Mouse (Mus musculus) hindbrain, embryonic 11.5 days (tissue): ENCODE measurements around the gene St7. TPM values are rescaled to one million over a fixed set of nuclear protein-coding genes. Genes with fewer than 3 reads are reported as not detected.
A peak's percentile ranks its signal among the peaks of the same experiment; 100 is the strongest.

Source experiments
- ATAC-seq: fragments of 200-750 bp; cut with Nextera tagmentation; 2 replicates; pipeline ENCODE4 v1.8.0; 2017; ENCODE audit warnings: mild to moderate bottlenecking, moderate TSS enrichment, moderate library complexity; ENCODE audit not compliant: low FRiP score
- DNase-seq: peaks from one replicate; pipeline ENCODE4 v3.0.0-alpha.2; 2015; ENCODE audit warnings: low spot score
- H3K27ac ChIP-seq: fragments of 300-500 bp; sonication (generic); 2 replicates; pipeline ENCODE4 v1.5.1; 2014; ENCODE audit warnings: mild to moderate bottlenecking, low read depth, low read length
- H3K27me3 ChIP-seq: fragments of 300-500 bp; sonication (generic); 2 replicates; pipeline ENCODE4 v1.6.1; 2014; ENCODE audit warnings: mild to moderate bottlenecking, low read length, moderate library complexity, mixed read lengths; ENCODE audit not compliant: control insufficient read depth, insufficient read depth
- H3K36me3 ChIP-seq: fragments of 300-500 bp; sonication (generic); 2 replicates; pipeline ENCODE4 v1.6.1; 2014; ENCODE audit warnings: mild to moderate bottlenecking, low read length, moderate library complexity, mixed read lengths; ENCODE audit not compliant: control insufficient read depth, insufficient read depth
- H3K4me1 ChIP-seq: fragments of 300-500 bp; sonication (generic); replicated peaks from 2 replicates; pipeline ENCODE4 v1.6.1; 2014; ENCODE audit warnings: low read length, mixed read lengths; ENCODE audit not compliant: control insufficient read depth, insufficient read depth
- H3K4me2 ChIP-seq: fragments of 300-500 bp; sonication (generic); replicated peaks from 2 replicates; pipeline ENCODE4 v1.6.1; 2014; ENCODE audit warnings: mild to moderate bottlenecking, low read depth, low read length
- H3K4me3 ChIP-seq: fragments of 300-500 bp; sonication (generic); 2 replicates; pipeline ENCODE4 v1.5.1; 2014; ENCODE audit warnings: low read depth, low read length
- H3K9ac ChIP-seq: fragments of 300-500 bp; sonication (generic); 2 replicates; pipeline ENCODE4 v1.6.1; 2014; ENCODE audit warnings: low read depth, low read length
- H3K9me3 ChIP-seq: fragments of 300-500 bp; sonication (generic); 2 replicates; pipeline ENCODE4 v1.6.1; 2016; ENCODE audit warnings: low read length; ENCODE audit not compliant: control insufficient read depth
- WGBS: fragments of 180-500 bp; shearing (Covaris S2); extraction: QIAGEN DNeasy Blood & Tissue Kit; methylation state at CpG from one replicate; pipeline ENCODE4 v1.1.7; 2014; 5-methylcytosine and 5-hydroxymethylcytosine counted together
- polyA plus RNA-seq: library from polyadenylated mRNA; unstranded; fragments of >200 nt; fragmentation: Nextera tagmentation; extraction: Ambion mirVana; gene quantifications from 2 replicates; pipeline ENCODE4 v1.2.1, GENCODE M21; 2014

The St7 gene
- polyA plus RNA-seq, 1 experiment from 2014 or later, result 52.1 TPM

- H3K36me3 ChIP-seq, result no peaks in the 10 kb centered on the region
- H3K4me3 ChIP-seq, result no peak overlapping the region
- 83% methylated on average over 3 of the region's 3 CpGs for WGBS
- no peaks in the 10 kb centered on the region for H3K4me1 ChIP-seq
- no peak overlapping the region for H3K9ac ChIP-seq
- H3K4me2 ChIP-seq, result no peak overlapping the region
- H3K27me3 ChIP-seq, result no peaks in the 10 kb centered on the region
- ATAC-seq, result no peak
- H3K9me3 ChIP-seq, result no peaks in the 10 kb centered on the region
- no peak for DNase-seq
- H3K27ac ChIP-seq, result no peak overlapping the region
These were observed 111.7 kb downstream of the St7 start for GRCm38 (mm10) chr6:17804468-17804867.

GRCm38 (mm10) chr6:17806569-17806968 lies 113.8 kb downstream of the St7 start:
- H3K4me3 ChIP-seq, result no peak overlapping the region
- peak; percentile 29 for DNase-seq

GRCm38 (mm10) chr6:17811063-17811462 lies 118.3 kb downstream of the St7 start:
- Histone ChIP-seq H3K27ac (no peak overlapping the region), H3K36me3 (no peaks in the 10 kb centered on the region), H3K27me3 (no peaks in the 10 kb centered on the region), H3K9me3 (no peaks in the 10 kb centered on the region), H3K4me1 (no peaks in the 10 kb centered on the region), H3K4me2 (no peak overlapping the region), H3K9ac (no peak overlapping the region), H3K4me3 (no peak overlapping the region)
- ATAC-seq, result no peak
- 91% methylated on average over 2 of the region's 2 CpGs for WGBS
- no peak for DNase-seq

More at GRCm38 (mm10) chr6:17806569-17806968, 113.8 kb downstream of the St7 start:
- peak overlapping the region; percentile 48; the same call in 1 of the 2 replicates for H3K27ac ChIP-seq
- no peaks in the 10 kb centered on the region for H3K9me3 ChIP-seq
- 16% methylated on average over 4 of the region's 4 CpGs for WGBS
- no peaks in the 10 kb centered on the region for H3K4me1 ChIP-seq
- no peaks in the 10 kb centered on the region for H3K36me3 ChIP-seq
- H3K9ac ChIP-seq, result no peak overlapping the region
- no peak overlapping the region for H3K4me2 ChIP-seq
- ATAC-seq, result peak; percentile 82
- no peaks in the 10 kb centered on the region for H3K27me3 ChIP-seq

GRCm38 (mm10) chr6:17811531-17811930 lies 118.8 kb downstream of the St7 start:
- Histone ChIP-seq H3K27ac (no peak overlapping the region), H3K36me3 (no peaks in the 10 kb centered on the region), H3K9ac (no peak overlapping the region), H3K9me3 (no peaks in the 10 kb centered on the region), H3K4me2 (no peak overlapping the region), H3K4me1 (no peaks in the 10 kb centered on the region), H3K27me3 (no peaks in the 10 kb centered on the region), H3K4me3 (no peak overlapping the region)
- DNase-seq (no peak), ATAC-seq (no peak)

- Histone ChIP-seq H3K36me3 (no peaks in the 10 kb centered on the region), H3K27ac (no peak overlapping the region), H3K4me2 (no peak overlapping the region), H3K9me3 (no peaks in the 10 kb centered on the region), H3K4me3 (no peak overlapping the region), H3K9ac (no peak overlapping the region), H3K4me1 (peaks cover 3% of the 10 kb centered on the region; the same call in 1 of the 2 replicates), H3K27me3 (no peaks in the 10 kb centered on the region)
- no peak for ATAC-seq
- no peak for DNase-seq
- 49% methylated on average over 2 of the region's 2 CpGs for WGBS
These were observed 121.4 kb downstream of the St7 start for GRCm38 (mm10) chr6:17814074-17814649.

GRCm38 (mm10) chr6:17816865-17817435 lies 124.2 kb downstream of the St7 start:
- DNase-seq (peak; percentile 25), ATAC-seq (peak; percentile 82)
- no peak overlapping the region for H3K9ac ChIP-seq
- no peaks in the 10 kb centered on the region for H3K9me3 ChIP-seq
- WGBS, result 18% methylated on average over 3 of the region's 3 CpGs
- 0 out of 2 replicates have a peak overlapping the region, but pooled peaks have one; percentile 36 for H3K27ac ChIP-seq
- no peak overlapping the region for H3K4me2 ChIP-seq
- H3K36me3 ChIP-seq, result no peaks in the 10 kb centered on the region
- no peak overlapping the region for H3K4me3 ChIP-seq
- no peaks in the 10 kb centered on the region for H3K27me3 ChIP-seq
- H3K4me1 ChIP-seq, result peaks cover 3% of the 10 kb centered on the region; the same call in 1 of the 2 replicates

- no peak overlapping the region for H3K4me3 ChIP-seq
- H3K27me3 ChIP-seq, result no peaks in the 10 kb centered on the region
- no peak overlapping the region for H3K27ac ChIP-seq
- WGBS, result 95% methylated on average over 2 of the region's 2 CpGs
- ATAC-seq, result no peak
- H3K9me3 ChIP-seq, result no peaks in the 10 kb centered on the region
- no peaks in the 10 kb centered on the region for H3K36me3 ChIP-seq
- no peak overlapping the region for H3K9ac ChIP-seq
- DNase-seq, result no peak
- no peak overlapping the region for H3K4me2 ChIP-seq
- no peaks in the 10 kb centered on the region for H3K4me1 ChIP-seq
These were observed 130.9 kb downstream of the St7 start for GRCm38 (mm10) chr6:17823614-17824013.

- DNase-seq (no peak), ATAC-seq (no peak)
- H3K27ac ChIP-seq, result no peak overlapping the region
- no peaks in the 10 kb centered on the region for H3K4me1 ChIP-seq
- no peak overlapping the region for H3K4me3 ChIP-seq
- H3K9me3 ChIP-seq, result no peaks in the 10 kb centered on the region
- 100% methylated on average over 1 of the region's 1 CpGs for WGBS
- no peak overlapping the region for H3K4me2 ChIP-seq
- no peaks in the 10 kb centered on the region for H3K36me3 ChIP-seq
- no peak overlapping the region for H3K9ac ChIP-seq
- H3K27me3 ChIP-seq, result no peaks in the 10 kb centered on the region
These were observed 132.0 kb downstream of the St7 start for GRCm38 (mm10) chr6:17824735-17825134.

- ATAC-seq (no peak), DNase-seq (no peak)
- Histone ChIP-seq H3K4me3 (no peak overlapping the region), H3K4me2 (no peak overlapping the region), H3K9me3 (no peaks in the 10 kb centered on the region), H3K27me3 (no peaks in the 10 kb centered on the region), H3K36me3 (no peaks in the 10 kb centered on the region), H3K4me1 (no peaks in the 10 kb centered on the region), H3K9ac (no peak overlapping the region), H3K27ac (no peak overlapping the region)
- 84% methylated on average over 4 of the region's 4 CpGs for WGBS
These were observed 135.6 kb downstream of the St7 start for GRCm38 (mm10) chr6:17828382-17828781.
